ENCODE assay signal across 7 mouse cellular contexts in genomic region chr13:60226251-60226836, GRCm38 (mm10). TPM values are rescaled to one million over a fixed set of nuclear protein-coding genes. Genes with fewer than 3 reads are reported as not detected.
DNase-seq lines count a peak whose midpoint lies in the region; ATAC-seq and TF ChIP-seq lines count a peak whose summit lies in the region.

No protein-coding gene starts in this region.

- H3K9ac ChIP-seq in midbrain, embryonic 16.5 days (ENCODE audit: low read depth, low read length), result no peak overlapping the region

- TF ChIP-seq CTCF in spleen, adult 2 months (IDR thresholded peaks at IDR 0.05; ENCODE audit: extremely low read depth, insufficient read depth, insufficient read length, insufficient replicate concordance), result no peak

- H3K4me3 ChIP-seq in spleen, adult 2 months (ENCODE audit: extremely low read depth, insufficient read depth, insufficient read length), result no peak overlapping the region
- no peak overlapping the region for H3K4me3 ChIP-seq in midbrain, embryonic 16.5 days (ENCODE audit: low read depth, low read length)

- H3K27ac ChIP-seq in spleen, adult 2 months (ENCODE audit: insufficient read depth, low read length), result peak overlapping the region; percentile 48; the same call in 1 of the 2 replicates
- H3K27ac ChIP-seq in midbrain, embryonic 16.5 days (ENCODE audit: low read length), result no peak overlapping the region

- H3K36me3 ChIP-seq in spleen, adult 2 months (ENCODE audit: control insufficient read depth, insufficient read depth, low read length), result no peaks in the 10 kb centered on the region
- H3K36me3 ChIP-seq in midbrain, embryonic 16.5 days (ENCODE audit: control insufficient read depth, insufficient read depth, low read length), result no peaks in the 10 kb centered on the region

- no peak for DNase-seq in spleen, adult 2 months (ENCODE audit: low read depth in 1 of 2, low spot score in 2 of 2)
- no peak for DNase-seq in spleen, postnatal 36 days (ENCODE audit: low spot score in 2 of 2)
- DNase-seq in gastrocnemius, postnatal 25 days, result peak; percentile 30
- peak; percentile 53 to 66 for DNase-seq in kidney, postnatal 4 days
- peak; percentile 9 for DNase-seq in urinary bladder, postnatal 25 days (ENCODE audit: low spot score)
- no peak for DNase-seq in B cell, adult 2 months

- no peaks in the 10 kb centered on the region for H3K4me1 ChIP-seq in spleen, adult 2 months (ENCODE audit: control insufficient read depth, insufficient read depth, insufficient read length)
- H3K4me1 ChIP-seq in midbrain, embryonic 16.5 days (ENCODE audit: control insufficient read depth, insufficient read depth, low read length), result no peaks in the 10 kb centered on the region

- no peak for TF ChIP-seq POLR2A in spleen, adult 2 months (IDR thresholded peaks at IDR 0.05; ENCODE audit: low read depth, low read length)

- no peak overlapping the region for H3K4me2 ChIP-seq in midbrain, embryonic 16.5 days (ENCODE audit: low read length)

- no peak for ATAC-seq in midbrain, embryonic 16.5 days

- whole genome bisulfite sequencing in spleen, adult 2 months, result 46% methylated on average over 9 of the region's 9 CpGs
- 44% methylated on average over 9 of the region's 9 CpGs for WGBS in midbrain, embryonic 16.5 days

- no peaks in the 10 kb centered on the region for H3K27me3 ChIP-seq in spleen, adult 2 months (ENCODE audit: control insufficient read depth, insufficient read depth, low read length)
- H3K27me3 ChIP-seq in midbrain, embryonic 16.5 days (ENCODE audit: control insufficient read depth, insufficient read depth, low read depth, low read length), result no peaks in the 10 kb centered on the region

- peaks cover 3% of the 10 kb centered on the region; the same call in 1 of the 2 replicates for H3K9me3 ChIP-seq in midbrain, embryonic 16.5 days (replicated peaks; ENCODE audit: control insufficient read depth, low read length, poor library complexity, severe bottlenecking)

RNA-seq across cellular contexts. Expression of gene Gas1, which starts 49.2 kb away (rescaled TPM):
- polyA plus RNA-seq in spleen, adult 2 months (2012; rRNA removed), result 17.7 and 44.2 TPM in 2 replicates
- 10 to 100 TPM; 15.3 to 17.6 TPM for total RNA-seq in gastrocnemius, postnatal 25 days (2021)
- polyA plus RNA-seq in midbrain, embryonic 16.5 days (2015; fragmentation: Nextera tagmentation; extraction: Ambion mirVana), result 9.2 and 10.1 TPM in 2 replicates

Comparison
In these comparisons a context has a peak if more than half of its experiments do, and no peak if none do; other contexts are left out.
1. DNase-seq: peak in gastrocnemius, postnatal 25 days (single experiment), kidney, postnatal 4 days (2 of 2) and urinary bladder, postnatal 25 days (single experiment); none in spleen, adult 2 months (0 of 2), spleen, postnatal 36 days (0 of 2) and B cell, adult 2 months (0 of 2).